Mouse (Mus musculus) CH12.LX (cell line): ENCODE measurements at regions not wholly inside any gene's neighbourhood (a gene's known extent, or its start where the extent isn't known, plus 50 kb on each side); places are given as distances from the start of the nearest gene placed in this dataset.
A peak's percentile ranks its signal among the peaks of the same experiment; 100 is the strongest.

Source experiments
- DNase-seq: peaks from one replicate; pipeline ENCODE4 v3.0.0-alpha.2; 2013; ENCODE audit errors: extremely low read depth
- H3K27ac ChIP-seq: 2 replicates; pipeline ENCODE4 v1.5.1; 2012; ENCODE audit warnings: low read depth, mild to moderate bottlenecking, control low read depth, moderate library complexity; ENCODE audit not compliant: insufficient read depth
- H3K27me3 ChIP-seq: replicated peaks from 2 replicates; pipeline ENCODE3; 2012; ENCODE audit warnings: inconsistent platforms
- H3K36me3 ChIP-seq, 2 experiments: replicated peaks in 1 of 2; 2 replicates each; pipeline versions ENCODE3 to v1.6.1; 2012; ENCODE audit warnings: inconsistent platforms in 1 of 2, low read length in 1 of 2, mild to moderate bottlenecking in 1 of 2, mixed read lengths in 1 of 2, moderate library complexity in 1 of 2; ENCODE audit not compliant: control insufficient read depth in 1 of 2, insufficient read depth in 1 of 2
- H3K4me1 ChIP-seq, 2 experiments: 2 replicates each; pipeline ENCODE4 v1.6.1; 2012; ENCODE audit warnings: inconsistent platforms in 1 of 2, moderate library complexity in 1 of 2; ENCODE audit not compliant: insufficient read depth in 2 of 2, control insufficient read depth in 1 of 2
- H3K4me2 ChIP-seq: 2 replicates; pipeline ENCODE4 v1.6.1; 2012; ENCODE audit warnings: low read depth, mild to moderate bottlenecking, control low read depth; ENCODE audit not compliant: poor library complexity, insufficient read depth, severe bottlenecking
- H3K4me3 ChIP-seq, 3 experiments: fragments of 150-350 bp in 1 of 3; sonication (generic) in 1 of 3; replicated peaks in 1 of 3; 2 replicates each; pipeline versions ENCODE3 to v1.5.1; 2011 to 2012; ENCODE audit warnings: low read depth in 2 of 3, low read length in 2 of 3, mild to moderate bottlenecking in 2 of 3, moderate library complexity in 2 of 3, control low read depth in 1 of 3, improper control_type of control experiment in 1 of 3, inconsistent platforms in 1 of 3, mixed read lengths in 1 of 3; ENCODE audit not compliant: poor library complexity in 1 of 3
- H3K79me2 ChIP-seq: replicated peaks from 2 replicates; pipeline ENCODE4 v1.6.1; 2012; ENCODE audit warnings: mild to moderate bottlenecking, moderate library complexity; ENCODE audit not compliant: control insufficient read depth, poor library complexity, insufficient read depth, severe bottlenecking; ENCODE audit errors: extremely low read depth
- H3K9ac ChIP-seq: 2 replicates; pipeline ENCODE4 v1.6.1; 2012; ENCODE audit warnings: low read depth, mild to moderate bottlenecking, control low read depth, moderate library complexity; ENCODE audit not compliant: insufficient read depth
- H3K9me3 ChIP-seq: replicated peaks from 2 replicates; pipeline ENCODE3; 2012; ENCODE audit warnings: low read length, inconsistent platforms, mixed read lengths
- BHLHE40 ChIP-seq: IDR thresholded peaks from 2 replicates; pipeline ENCODE4 v1.6.1; 2011; ENCODE audit warnings: mild to moderate bottlenecking, low read depth, low read length, improper control_type of control experiment
- CTCF ChIP-seq, 2 experiments: IDR thresholded peaks in 1 of 2; conservative IDR thresholded peaks in 1 of 2; 2 replicates each; pipeline ENCODE4 v1.5.1; 2011 to 2012; ENCODE audit warnings: low read depth in 2 of 2, low read length in 2 of 2, improper control_type of control experiment in 1 of 2, inconsistent platforms in 1 of 2, mild to moderate bottlenecking in 1 of 2, moderate library complexity in 1 of 2
- EP300 ChIP-seq: IDR thresholded peaks from 2 replicates; pipeline ENCODE4 v1.6.1; 2011; ENCODE audit warnings: low read length, improper control_type of control experiment
- HCFC1 ChIP-seq: IDR thresholded peaks from 2 replicates; pipeline ENCODE4 v1.6.1; 2012; ENCODE audit warnings: low read depth, mild to moderate bottlenecking, inconsistent platforms, low read length, improper control_type of control experiment
- IRF4 ChIP-seq: IDR thresholded peaks from 2 replicates; pipeline ENCODE4 v1.6.1; 2014; ENCODE audit warnings: low read depth, mild to moderate bottlenecking, inconsistent platforms, low read length, improper control_type of control experiment
- JUN ChIP-seq: IDR thresholded peaks from 2 replicates; pipeline ENCODE4 v1.6.1; 2011; ENCODE audit warnings: low read depth, mild to moderate bottlenecking, low read length, improper control_type of control experiment, moderate library complexity; ENCODE audit not compliant: insufficient read depth
- JUND ChIP-seq: conservative IDR thresholded peaks from 2 replicates; pipeline ENCODE4 v1.6.1; 2011; ENCODE audit warnings: low read depth, low read length, improper control_type of control experiment
- KAT2A ChIP-seq: IDR thresholded peaks from 2 replicates; pipeline ENCODE4 v1.6.1; 2012; ENCODE audit warnings: low read length, improper control_type of control experiment, inconsistent platforms; ENCODE audit not compliant: insufficient replicate concordance
- MAX ChIP-seq: IDR thresholded peaks from 2 replicates; pipeline ENCODE4 v1.6.1; 2011; ENCODE audit warnings: low read length, improper control_type of control experiment
- MYC ChIP-seq: IDR thresholded peaks from 2 replicates; pipeline ENCODE4 v1.6.1; 2011; ENCODE audit warnings: low read depth, mild to moderate bottlenecking, improper control_type of control experiment, low read length
- RCOR1 ChIP-seq: conservative IDR thresholded peaks from 2 replicates; pipeline ENCODE4 v1.6.1; 2012; ENCODE audit warnings: low read depth, mild to moderate bottlenecking, inconsistent platforms, low read length, improper control_type of control experiment
- SMC3 ChIP-seq: IDR thresholded peaks from 2 replicates; pipeline ENCODE4 v1.6.1; 2011; ENCODE audit warnings: low read depth, low read length, improper control_type of control experiment
- TBP ChIP-seq: conservative IDR thresholded peaks from 2 replicates; pipeline ENCODE4 v1.6.1; 2011; ENCODE audit warnings: low read depth, low read length, improper control_type of control experiment
- TCF12 ChIP-seq: IDR thresholded peaks from 2 replicates; pipeline ENCODE4 v1.6.1; 2014; ENCODE audit warnings: low read depth, mild to moderate bottlenecking, inconsistent platforms, low read length, improper control_type of control experiment
- UBTF ChIP-seq: IDR thresholded peaks from 2 replicates; pipeline ENCODE4 v1.6.1; 2012; ENCODE audit warnings: low read depth, mild to moderate bottlenecking, inconsistent platforms, low read length, improper control_type of control experiment, moderate library complexity
- ZNF384 ChIP-seq: IDR thresholded peaks from 2 replicates; pipeline ENCODE4 v1.6.1; 2012; ENCODE audit warnings: low read depth, low read length, improper control_type of control experiment, inconsistent platforms
- dilution Hi-C: fragments of 300-500 bp; cut with MboI; formaldehyde crosslinking; loops from 2 replicates; pipeline ENCODE4 v1.14.3; 2020; ENCODE audit warnings: low sequenced_read_pairs; ENCODE audit not compliant: extremely low pct_unique_long_range_greater_than_20kb, extremely low pct_ligation_motif_present
- in situ Hi-C: fragments of 300-500 bp; cut with MboI; formaldehyde crosslinking; loops from 3 replicates; pipeline ENCODE4 v1.14.3; 2019; ENCODE audit warnings: low sequenced_read_pairs, low pct_ligation_motif_present, low pct_unique_long_range_greater_than_20kb, mixed read lengths

GRCm38 (mm10) chr12:32434506-32435002, 56.0 kb downstream of the Ccdc71l start:
- Histone ChIP-seq H3K9me3 (peaks cover 5% of the 10 kb centered on the region), H3K79me2 (no peaks in the 10 kb centered on the region), H3K27me3 (no peaks in the 10 kb centered on the region), H3K36me3 (no peaks in the 10 kb centered on the region), H3K4me1 (peaks cover 3 to 6% of the 10 kb centered on the region in 2 experiments; a peak in 2 of 4 replicates), H3K27ac (no peak overlapping the region), H3K4me3 (no peak overlapping the region), H3K9ac (no peak overlapping the region), H3K4me2 (no peak overlapping the region)
- TF ChIP-seq BHLHE40 (no peak), SMC3 (no peak), UBTF (no peak)
- in situ Hi-C loops, result no loop called here
- no peak for DNase-seq
- dilution Hi-C loops, result no loop called here

- H3K36me3 ChIP-seq, result no peaks in the 10 kb centered on the region
- H3K9ac ChIP-seq, result no peak overlapping the region
- TF ChIP-seq CTCF (conservative IDR thresholded peaks at IDR 0.05 in 1 of 2, IDR thresholded peaks at IDR 0.05 in 1 of 2; ENCODE audit: low read depth in 2 of 2, low read length in 2 of 2) (no peak), MYC (no peak), ZNF384 (no peak), TBP (no peak), JUND (no peak), TCF12 (no peak), MAX (no peak), KAT2A (no peak), HCFC1 (no peak)
- DNase-seq, result no peak
- in situ Hi-C loops, result no loop called here
- H3K4me2 ChIP-seq, result no peak overlapping the region
- H3K4me3 ChIP-seq, result no peak overlapping the region
- H3K79me2 ChIP-seq, result no peaks in the 10 kb centered on the region
- no peaks in the 10 kb centered on the region for H3K27me3 ChIP-seq
- peaks cover 3 to 6% of the 10 kb centered on the region in 2 experiments; a peak in 2 of 4 replicates for H3K4me1 ChIP-seq
- H3K27ac ChIP-seq, result no peak overlapping the region
- dilution Hi-C loops, result no loop called here
- H3K9me3 ChIP-seq, result peaks cover 5% of the 10 kb centered on the region
These were observed 56.6 kb downstream of the Ccdc71l start for GRCm38 (mm10) chr12:32435126-32435525.

- dilution Hi-C loops (no loop called here), in situ Hi-C loops (no loop called here)
- DNase-seq, result peak; percentile 29
- Histone ChIP-seq H3K36me3 (no peaks in the 10 kb centered on the region), H3K4me2 (no peak overlapping the region), H3K27ac (no peak overlapping the region), H3K9ac (no peak overlapping the region), H3K4me1 (peaks cover 0 to 13% of the 10 kb centered on the region in 2 experiments; a peak in 2 of 4 replicates), H3K9me3 (no peaks in the 10 kb centered on the region), H3K27me3 (no peaks in the 10 kb centered on the region), H3K4me3 (no peak overlapping the region), H3K79me2 (no peaks in the 10 kb centered on the region)
- TF ChIP-seq JUN (peak; percentile 57; the same call in 1 of the 2 replicates), ZNF384 (peak; percentile 58), BHLHE40 (0 out of 2 replicates have a peak, but pooled peaks have one; percentile 5), RCOR1 (no peak), MAX (no peak), EP300 (peak; percentile 64; the same call in 1 of the 2 replicates), JUND (peak; percentile 70), IRF4 (peak; percentile 61; the same call in 1 of the 2 replicates)
These were observed 59.7 kb downstream of the Ccdc71l start for GRCm38 (mm10) chr12:32438209-32438608.
